Mouse (Mus musculus): ENCODE data around the gene P2ry12.

Gene P2ry12

GRCm38 (mm10) chr3:59262704-59263103 lies at the start of gene P2ry12:
P2ry12 (minus strand) TSS chr3:59262871.
- peak; percentile 35 for DNase-seq (ENCODE audit: low read depth, low spot score)

- no peak for DNase-seq (ENCODE audit: low read depth, low spot score)
Measured at GRCm38 (mm10) chr3:59305518-59305917, 42.8 kb upstream of the P2ry12 start.

- no peak for DNase-seq (ENCODE audit: low read depth, low spot score)
Measured at GRCm38 (mm10) chr3:59304944-59305343, 42.3 kb upstream of the P2ry12 start.

GRCm38 (mm10) chr3:59297653-59298052 lies 35.0 kb upstream of the P2ry12 start:
- DNase-seq (ENCODE audit: low read depth, low spot score): no peak

GRCm38 (mm10) chr3:59296563-59297130 lies 34.0 kb upstream of the P2ry12 start:
- no peak for DNase-seq (ENCODE audit: low read depth, low spot score)

- no peak for DNase-seq (ENCODE audit: low read depth, low spot score)
Measured at GRCm38 (mm10) chr3:59295699-59296562, 33.3 kb upstream of the P2ry12 start.

GRCm38 (mm10) chr3:59293437-59294199 lies 30.9 kb upstream of the P2ry12 start:
- DNase-seq (ENCODE audit: low read depth, low spot score): no peak

GRCm38 (mm10) chr3:59290551-59290950 lies 27.9 kb upstream of the P2ry12 start:
- DNase-seq (ENCODE audit: low read depth, low spot score): no peak

- no peak for DNase-seq (ENCODE audit: low read depth, low spot score)
Measured at GRCm38 (mm10) chr3:59278620-59279019, 15.9 kb upstream of the P2ry12 start.

GRCm38 (mm10) chr3:59278254-59278533 lies 15.5 kb upstream of the P2ry12 start:
- DNase-seq (ENCODE audit: low read depth, low spot score): no peak

GRCm38 (mm10) chr3:59277502-59278253 lies 15.0 kb upstream of the P2ry12 start:
- DNase-seq (ENCODE audit: low read depth, low spot score): peak; percentile 24

GRCm38 (mm10) chr3:59270811-59271210 lies 8.1 kb upstream of the P2ry12 start:
- DNase-seq (ENCODE audit: low read depth, low spot score): peak; percentile 24

GRCm38 (mm10) chr3:59263988-59264387 lies 1.3 kb upstream of the P2ry12 start:
- peak; percentile 32 for DNase-seq (ENCODE audit: low read depth, low spot score)

- DNase-seq (ENCODE audit: low read depth, low spot score): no peak
Measured at GRCm38 (mm10) chr3:59263417-59263816, 746 bp upstream of the P2ry12 start.

GRCm38 (mm10) chr3:59261709-59262472 lies 780 bp downstream of the P2ry12 start:
- DNase-seq (ENCODE audit: low read depth, low spot score): no peak

- peak; percentile 68 for DNase-seq (ENCODE audit: low read depth, low spot score)
Measured at GRCm38 (mm10) chr3:59260745-59261144, 1.9 kb downstream of the P2ry12 start.

- DNase-seq (ENCODE audit: low read depth, low spot score): peak; percentile 36
Measured at GRCm38 (mm10) chr3:59257740-59258664, 4.7 kb downstream of the P2ry12 start.

- no peak for DNase-seq (ENCODE audit: low read depth, low spot score)
Measured at GRCm38 (mm10) chr3:59250454-59250853, 12.2 kb downstream of the P2ry12 start.

GRCm38 (mm10) chr3:59248031-59248430 lies 14.6 kb downstream of the P2ry12 start:
- DNase-seq (ENCODE audit: low read depth, low spot score): no peak

- DNase-seq (ENCODE audit: low read depth, low spot score): peak; percentile 91
Measured at GRCm38 (mm10) chr3:59243384-59243783, 19.3 kb downstream of the P2ry12 start.

All from brain, adult 2 months (tissue).